Mouse (Mus musculus) skeletal muscle tissue, adult 2 months (tissue): ENCODE results near the gene Tigar.

Source experiments
- DNase-seq: peaks from one replicate; pipeline ENCODE4 v3.0.0-alpha.2; 2012; ENCODE audit warnings: low read depth, low spot score

The Tigar gene

DNA sequence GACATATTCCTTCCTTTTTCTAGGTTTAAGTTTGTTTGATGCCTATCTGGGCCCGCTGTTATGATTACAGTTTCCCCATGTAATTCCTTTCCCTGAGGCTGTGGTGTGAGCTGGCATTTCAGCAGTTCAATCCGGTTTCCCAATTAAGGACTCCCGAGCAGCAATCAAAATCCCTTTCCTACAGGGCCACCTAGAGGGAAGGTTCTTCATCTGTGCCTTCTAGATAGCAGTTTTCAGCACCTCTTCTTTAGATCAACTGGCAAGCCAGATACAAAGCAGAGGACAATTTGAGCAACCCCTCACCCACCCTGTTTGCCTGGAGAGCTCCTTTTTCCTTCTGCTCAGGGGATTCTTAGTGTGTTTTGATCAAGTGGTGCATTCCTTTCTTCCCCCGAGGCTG, 22.6 kb downstream of the Tigar start:
- no peak for DNase-seq

DNA sequence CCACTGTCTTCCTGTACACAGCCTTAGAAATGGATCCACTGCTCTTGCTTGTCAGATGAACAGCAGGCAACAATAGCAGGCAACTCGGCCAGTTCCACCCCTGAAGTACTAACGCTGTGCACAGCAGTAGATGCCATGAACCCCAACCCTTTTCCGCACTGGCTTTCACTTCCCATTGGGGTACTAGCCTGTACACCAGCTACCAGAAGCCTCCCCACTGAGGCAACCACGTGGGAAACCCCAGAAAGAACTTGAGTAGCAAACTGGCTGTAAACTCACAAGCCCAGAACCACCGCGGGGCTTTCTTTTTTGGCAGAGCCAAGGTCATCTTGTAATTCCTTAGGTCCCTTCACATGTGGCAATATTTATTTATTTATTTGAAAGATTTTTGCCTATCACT, 27.5 kb downstream of the Tigar start:
- no peak for DNase-seq

- DNase-seq = no peak
Observed at GRCm38 (mm10) chr6:127079867-127080731, 29.3 kb downstream of the Tigar start.

DNA sequence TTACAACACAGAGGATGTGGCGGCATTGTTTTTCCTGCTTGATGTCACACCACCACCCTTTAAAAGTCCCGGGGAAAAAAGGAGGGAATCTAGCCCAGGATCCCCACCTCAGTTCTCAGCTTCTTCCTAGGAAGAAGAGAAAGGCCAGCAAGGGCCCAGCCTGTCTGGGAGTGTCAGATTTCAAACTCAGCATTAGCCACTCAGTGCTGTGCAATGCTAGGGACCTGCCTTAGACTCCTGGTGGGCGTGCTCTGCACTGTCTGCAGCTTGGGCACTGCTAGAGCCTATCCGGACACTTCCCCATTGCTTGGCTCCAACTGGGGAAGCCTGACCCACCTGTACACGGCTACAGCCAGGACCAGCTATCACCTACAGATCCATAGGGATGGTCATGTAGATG, 36.5 kb downstream of the Tigar start, which contains the start of gene Fgf23:
TSS of gene Fgf23 (plus strand) at position 86 of the 400 bp plus-strand sequence.
- no peak for DNase-seq

DNA sequence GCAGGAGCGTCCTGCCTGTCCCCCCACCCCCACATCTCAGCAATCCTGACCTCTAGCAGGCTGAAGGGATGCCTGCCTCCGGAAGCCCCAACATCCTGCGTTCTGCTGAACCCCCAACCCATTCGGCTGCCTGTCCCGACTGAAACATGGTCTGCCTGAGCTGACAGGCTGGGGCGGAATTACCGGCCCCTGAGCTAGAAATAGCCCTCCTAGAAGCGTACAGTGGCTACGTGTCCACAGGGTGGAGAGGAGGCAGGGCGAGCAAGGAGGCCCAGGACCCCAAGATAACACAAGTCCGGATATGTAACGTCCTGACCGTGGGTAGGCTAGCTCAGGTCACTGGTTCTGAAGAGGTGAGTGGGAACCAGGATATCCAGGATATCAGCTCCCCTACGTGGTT, 44.5 kb downstream of the Tigar start:
- DNase-seq = no peak

- no peak for DNase-seq
Observed at GRCm38 (mm10) chr6:127063915-127064314, 45.4 kb downstream of the Tigar start.

DNA sequence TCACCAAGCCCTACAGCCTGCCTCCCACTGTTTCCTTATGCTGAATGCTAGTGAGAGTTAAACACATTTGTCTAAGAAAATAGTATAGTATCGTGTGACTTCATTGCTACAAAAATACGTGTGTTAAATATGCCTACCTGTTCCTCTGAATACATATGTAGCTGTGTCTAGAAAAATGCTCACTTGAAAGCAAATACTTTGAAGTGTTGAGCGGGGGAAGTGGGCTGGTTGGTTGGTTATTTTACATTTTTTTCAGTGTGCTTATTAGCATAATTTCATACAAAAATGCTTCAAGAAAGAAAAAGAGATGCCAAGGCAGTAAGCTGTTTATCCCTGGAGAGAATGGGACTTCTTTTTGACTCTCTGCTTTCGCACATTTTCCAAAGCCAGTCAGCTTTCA, 49.4 kb downstream of the Tigar start:
- no peak for DNase-seq

DNA sequence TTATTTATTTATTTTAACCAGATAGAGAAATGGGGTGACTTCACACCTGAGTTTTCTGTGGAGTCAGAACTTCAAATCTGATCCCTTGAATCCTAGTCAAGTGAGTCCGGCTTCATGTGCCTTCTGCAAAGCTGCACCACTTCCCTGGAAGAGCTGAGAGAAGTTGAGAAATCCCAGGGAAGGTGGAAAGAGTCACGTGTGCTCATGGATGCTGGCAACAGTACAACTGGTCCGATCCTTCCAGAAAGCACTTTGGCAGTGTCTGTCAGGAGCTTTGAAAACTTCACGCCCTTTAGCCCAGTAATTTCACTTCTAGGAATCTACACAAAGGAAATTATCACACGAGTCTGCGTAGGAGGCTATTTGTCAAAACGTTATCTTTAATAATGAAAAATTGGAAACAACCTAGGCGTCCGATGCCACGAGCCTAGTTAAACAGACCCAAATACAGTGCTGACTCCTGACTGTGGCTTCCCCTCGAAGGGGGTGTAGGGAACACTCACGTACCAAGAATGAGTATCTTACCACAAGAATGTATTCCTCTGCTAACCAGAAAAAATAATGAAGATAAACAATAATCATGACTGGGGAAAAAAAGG, 52.3 kb downstream of the Tigar start:
- DNase-seq = no peak

GRCm38 (mm10) chr6:127050847-127051246, 58.5 kb downstream of the Tigar start:
- no peak for DNase-seq

GRCm38 (mm10) chr6:127044909-127045308, 64.4 kb downstream of the Tigar start:
- DNase-seq = no peak
